Mouse (Mus musculus): ENCODE data around the gene Zfyve19. TPM values are rescaled to one million over a fixed set of nuclear protein-coding genes. Genes with fewer than 3 reads are reported as not detected.

The Zfyve19 gene
- total and polyA plus RNA-seq, 3 experiments = 37.4 to 52.5 TPM; not detected in 1

- TF ChIP-seq HCFC1 (IDR thresholded peaks at IDR 0.05; ENCODE audit: low read depth, low read length) (no peak), SMC3 (IDR thresholded peaks at IDR 0.05; ENCODE audit: low read depth, low read length) (no peak), POLR2AphosphoS5 (IDR thresholded peaks at IDR 0.05; ENCODE audit: borderline replicate concordance, low read depth, low read length) (no peak), MYC (IDR thresholded peaks at IDR 0.05; ENCODE audit: low read depth, low read length) (no peak), RAD21 (IDR thresholded peaks at IDR 0.05; ENCODE audit: low read depth, low read length) (no peak), JUND (IDR thresholded peaks at IDR 0.05; ENCODE audit: low read depth, low read length) (no peak), MEF2A (IDR thresholded peaks at IDR 0.05; ENCODE audit: extremely low read depth, insufficient replicate concordance, low read depth, low read length, poor library complexity, severe bottlenecking) (no peak), RCOR1 (IDR thresholded peaks at IDR 0.05; ENCODE audit: low read depth, low read length) (no peak), USF1 (IDR thresholded peaks at IDR 0.05; ENCODE audit: low read depth, low read length) (no peak), MXI1 (IDR thresholded peaks at IDR 0.05; ENCODE audit: low read depth, low read length) (no peak), POLR2A (IDR thresholded peaks at IDR 0.05; ENCODE audit: control insufficient read depth in 1 of 2, insufficient read depth in 1 of 2, low read depth in 1 of 2, low read length in 2 of 2, poor library complexity in 1 of 2) (no peak), MAZ (IDR thresholded peaks at IDR 0.05; ENCODE audit: low read depth, low read length) (no peak), ZKSCAN1 (IDR thresholded peaks at IDR 0.05; ENCODE audit: low read depth, low read length) (no peak), E2F4 (IDR thresholded peaks at IDR 0.05; ENCODE audit: borderline replicate concordance, low read depth, low read length) (no peak)
- Histone ChIP-seq H3K27ac (ENCODE audit: control insufficient read depth, low read depth, low read length) (no peak overlapping the region), H3K27me3 (ENCODE audit: control insufficient read depth in 1 of 2, insufficient read depth in 2 of 2, low read length in 2 of 2) (peaks cover 0 to 2% of the 10 kb centered on the region in 2 experiments; a peak in 1 of 4 replicates)
These were observed 29.4 kb downstream of the Zfyve19 start for GRCm38 (mm10) chr2:119237871-119238220.

GRCm38 (mm10) chr2:119238671-119239070 lies 30.3 kb downstream of the Zfyve19 start:
- H3K27ac ChIP-seq (ENCODE audit: control insufficient read depth, low read depth, low read length) = no peak overlapping the region
- H3K4me1 ChIP-seq (ENCODE audit: control insufficient read depth in 1 of 2, insufficient read depth in 2 of 2, low read length in 2 of 2) = peaks cover 3 to 18% of the 10 kb centered on the region in 2 experiments; a peak in 3 of 4 replicates
- DNase-seq (ENCODE audit: low read depth, low spot score) = no peak
- H3K27me3 ChIP-seq (ENCODE audit: control insufficient read depth in 1 of 2, insufficient read depth in 2 of 2, low read length in 2 of 2) = peaks cover 0 to 2% of the 10 kb centered on the region in 2 experiments; a peak in 1 of 4 replicates
- H3K9me3 ChIP-seq (replicated peaks; ENCODE audit: insufficient read depth, low read length) = no peaks in the 10 kb centered on the region
- no peak overlapping the region for H3K9ac ChIP-seq (ENCODE audit: control insufficient read depth, low read depth, low read length, poor library complexity, severe bottlenecking)
- TF ChIP-seq ETS1 (IDR thresholded peaks at IDR 0.05; ENCODE audit: low read depth, low read length) (no peak), MXI1 (IDR thresholded peaks at IDR 0.05; ENCODE audit: low read depth, low read length) (no peak), MAX (IDR thresholded peaks at IDR 0.05; ENCODE audit: low read length) (no peak), EP300 (IDR thresholded peaks at IDR 0.05; ENCODE audit: low read depth in 1 of 2, low read length in 2 of 2) (no peak), MEF2A (IDR thresholded peaks at IDR 0.05; ENCODE audit: extremely low read depth, insufficient replicate concordance, low read depth, low read length, poor library complexity, severe bottlenecking) (no peak), NRF1 (IDR thresholded peaks at IDR 0.05; ENCODE audit: insufficient read depth, low read depth, low read length, poor library complexity, severe bottlenecking) (no peak), POLR2AphosphoS5 (IDR thresholded peaks at IDR 0.05; ENCODE audit: borderline replicate concordance, low read depth, low read length) (no peak), ZC3H11A (IDR thresholded peaks at IDR 0.05; ENCODE audit: low read depth, low read length) (no peak), NELFE (IDR thresholded peaks at IDR 0.05; ENCODE audit: low read depth, low read length) (no peak), RCOR1 (IDR thresholded peaks at IDR 0.05; ENCODE audit: low read depth, low read length) (no peak), CHD2 (IDR thresholded peaks at IDR 0.05; ENCODE audit: low read length) (no peak), ZNF384 (IDR thresholded peaks at IDR 0.05; ENCODE audit: low read depth, low read length) (no peak), ELF1 (IDR thresholded peaks at IDR 0.05; ENCODE audit: low read depth, low read length) (no peak), POLR2AphosphoS2 (IDR thresholded peaks at IDR 0.05; ENCODE audit: low read length) (no peak), UBTF (IDR thresholded peaks at IDR 0.05; ENCODE audit: borderline replicate concordance, insufficient read depth, low read depth, low read length) (no peak), USF1 (IDR thresholded peaks at IDR 0.05; ENCODE audit: low read depth, low read length) (no peak), TCF12 (IDR thresholded peaks at IDR 0.05; ENCODE audit: low read depth, low read length) (no peak), GATA1 (IDR thresholded peaks at IDR 0.05; ENCODE audit: low read depth, low read length) (no peak), JUND (IDR thresholded peaks at IDR 0.05; ENCODE audit: low read depth, low read length) (no peak)
- H3K36me3 ChIP-seq (ENCODE audit: control insufficient read depth in 1 of 2, insufficient read depth in 2 of 2, low read length in 2 of 2) = peaks cover 0 to 8% of the 10 kb centered on the region in 2 experiments; a peak in 2 of 4 replicates
- H3K79me2 ChIP-seq (ENCODE audit: control insufficient read depth, insufficient read depth, low read length, poor library complexity) = no peaks in the 10 kb centered on the region
- no peak overlapping the region for H3K4me3 ChIP-seq (ENCODE audit: control insufficient read depth in 1 of 2, insufficient read depth in 1 of 2, low read depth in 2 of 2, low read length in 2 of 2)

More at GRCm38 (mm10) chr2:119237871-119238220, 29.4 kb downstream of the Zfyve19 start:
- H3K36me3 ChIP-seq (ENCODE audit: control insufficient read depth in 1 of 2, insufficient read depth in 2 of 2, low read length in 2 of 2) = peaks cover 0 to 8% of the 10 kb centered on the region in 2 experiments; a peak in 2 of 4 replicates
- H3K9me3 ChIP-seq (replicated peaks; ENCODE audit: insufficient read depth, low read length) = no peaks in the 10 kb centered on the region
- H3K79me2 ChIP-seq (ENCODE audit: control insufficient read depth, insufficient read depth, low read length, poor library complexity) = no peaks in the 10 kb centered on the region
- no peak overlapping the region for H3K9ac ChIP-seq (ENCODE audit: control insufficient read depth, low read depth, low read length, poor library complexity, severe bottlenecking)
- peaks cover 3 to 18% of the 10 kb centered on the region in 2 experiments; a peak in 3 of 4 replicates for H3K4me1 ChIP-seq (ENCODE audit: control insufficient read depth in 1 of 2, insufficient read depth in 2 of 2, low read length in 2 of 2)
- H3K4me3 ChIP-seq (ENCODE audit: control insufficient read depth in 1 of 2, insufficient read depth in 1 of 2, low read depth in 2 of 2, low read length in 2 of 2) = no peak overlapping the region
- no peak for DNase-seq (ENCODE audit: low read depth, low spot score)
